Mouse (Mus musculus) cerebellum, adult 18-20 months (tissue): ENCODE results near the gene Paxip1.

ENCODE experiments used
- DNase-seq, 2 experiments: peaks; one replicate each; pipeline ENCODE4 v3.0.0; 2021

Gene Paxip1

GRCm38 (mm10) chr5:27791303-27792172 is at the start of gene Paxip1:
Paxip1 (minus strand) TSS chr5:27791691.
- DNase-seq: peak; percentile 94 to 98

GRCm38 (mm10) chr5:27838061-27838460 is 46.6 kb upstream of the Paxip1 start:
- DNase-seq: no peak

GRCm38 (mm10) chr5:27835096-27835495 is 43.6 kb upstream of the Paxip1 start:
- no peak for DNase-seq

GRCm38 (mm10) chr5:27827971-27828370 is 36.5 kb upstream of the Paxip1 start:
- no peak for DNase-seq

- no peak for DNase-seq
Measured at GRCm38 (mm10) chr5:27821161-27821560, 29.7 kb upstream of the Paxip1 start.

- DNase-seq: no peak
Measured at GRCm38 (mm10) chr5:27818840-27819672, 27.6 kb upstream of the Paxip1 start.

GRCm38 (mm10) chr5:27814282-27814681 is 22.8 kb upstream of the Paxip1 start:
- DNase-seq: no peak

GRCm38 (mm10) chr5:27793923-27794322 is 2.4 kb upstream of the Paxip1 start:
- peak; percentile 75 to 79 for DNase-seq

GRCm38 (mm10) chr5:27792531-27793205 is 1.2 kb upstream of the Paxip1 start:
- DNase-seq: no peak

- DNase-seq: no peak
Measured at GRCm38 (mm10) chr5:27792173-27792470, 631 bp upstream of the Paxip1 start.

GRCm38 (mm10) chr5:27790910-27791288 is 592 bp downstream of the Paxip1 start:
- peak in 1 of 2 experiments; percentile 57 for DNase-seq

GRCm38 (mm10) chr5:27790086-27790909 is 1.2 kb downstream of the Paxip1 start:
- DNase-seq: peak in 1 of 2 experiments; percentile 21

GRCm38 (mm10) chr5:27789586-27789985 is 1.9 kb downstream of the Paxip1 start:
- no peak for DNase-seq

GRCm38 (mm10) chr5:27783381-27783780 is 8.1 kb downstream of the Paxip1 start:
- no peak for DNase-seq

GRCm38 (mm10) chr5:27767948-27768347 is 23.5 kb downstream of the Paxip1 start:
- DNase-seq: no peak

GRCm38 (mm10) chr5:27765780-27766179 is 25.7 kb downstream of the Paxip1 start:
- no peak for DNase-seq

- no peak for DNase-seq
Measured at GRCm38 (mm10) chr5:27744944-27745343, 46.5 kb downstream of the Paxip1 start.

- no peak for DNase-seq
Measured at GRCm38 (mm10) chr5:27739216-27739615, 52.3 kb downstream of the Paxip1 start.

- DNase-seq: peak in 1 of 2 experiments; percentile 18
Measured at GRCm38 (mm10) chr5:27737168-27737567, 54.3 kb downstream of the Paxip1 start.

- no peak for DNase-seq
Measured at GRCm38 (mm10) chr5:27732288-27732868, 59.1 kb downstream of the Paxip1 start.

- DNase-seq: peak; percentile 33 to 43
Measured at GRCm38 (mm10) chr5:27731392-27731791, 60.1 kb downstream of the Paxip1 start.

GRCm38 (mm10) chr5:27730666-27731065 is 60.8 kb downstream of the Paxip1 start:
- DNase-seq: peak; percentile 52 to 54
